Mouse (Mus musculus) left cerebral cortex, postnatal 4 days (tissue): Measurements from ENCODE around the gene Shroom3. TPM values are rescaled to one million over a fixed set of nuclear protein-coding genes. Genes with fewer than 3 reads are reported as not detected.
A peak's percentile ranks its signal among the peaks of the same experiment; 100 is the strongest.

ENCODE experiments used
- DNase-seq: peaks from one replicate; pipeline ENCODE4 v3.0.0-alpha.2; 2022
- intact Hi-C: fragments of 180-260 bp; cut with DNase I; formaldehyde crosslinking; loops from one replicate; pipeline ENCODE4 v1.15.1; 2025
- total RNA-seq, 2 experiments: library from RNA; stranded (reverse); gene quantifications; 2 replicates each; pipeline ENCODE4 v1.2.3; 2021

Shroom3 gene
- total RNA-seq, 2 experiments from 2014 or later, result 3.2 to 4.9 TPM

- no peak for DNase-seq
- intact Hi-C loops, result no loop called here
These were observed 159.2 kb downstream of the Shroom3 start for GRCm38 (mm10) chr5:92842417-92842816.

- intact Hi-C loops, result no loop called here
These were observed 159.6 kb downstream of the Shroom3 start for GRCm38 (mm10) chr5:92842881-92843280.

GRCm38 (mm10) chr5:92843850-92844785, 160.9 kb downstream of the Shroom3 start:
- intact Hi-C loops, result no loop called here
- peak; percentile 15 for DNase-seq

More at GRCm38 (mm10) chr5:92842881-92843280, 159.6 kb downstream of the Shroom3 start:
- DNase-seq, result no peak

- no peak for DNase-seq
- intact Hi-C loops, result no loop called here
These were observed 166.5 kb downstream of the Shroom3 start for GRCm38 (mm10) chr5:92849743-92850142.

- no peak for DNase-seq
- intact Hi-C loops, result no loop called here
These were observed 167.7 kb downstream of the Shroom3 start for GRCm38 (mm10) chr5:92850925-92851324.

- intact Hi-C loops, result no loop called here
- DNase-seq, result no peak
These were observed 171.7 kb downstream of the Shroom3 start for GRCm38 (mm10) chr5:92854983-92855382.

- DNase-seq, result peak; percentile 42
- intact Hi-C loops, result no loop called here
These were observed 173.1 kb downstream of the Shroom3 start for GRCm38 (mm10) chr5:92856346-92856745.

GRCm38 (mm10) chr5:92857177-92857576, 173.9 kb downstream of the Shroom3 start:
- peak; percentile 75 for DNase-seq
- intact Hi-C loops, result no loop called here

- intact Hi-C loops, result no loop called here
- no peak for DNase-seq
These were observed 174.9 kb downstream of the Shroom3 start for GRCm38 (mm10) chr5:92858104-92858503.

GRCm38 (mm10) chr5:92858576-92858975, 175.3 kb downstream of the Shroom3 start:
- intact Hi-C loops, result no loop called here
- no peak for DNase-seq

GRCm38 (mm10) chr5:92861416-92862112, 178.3 kb downstream of the Shroom3 start:
- DNase-seq, result no peak
- intact Hi-C loops, result no loop called here

- DNase-seq, result no peak
- intact Hi-C loops, result no loop called here
These were observed 181.9 kb downstream of the Shroom3 start for GRCm38 (mm10) chr5:92865090-92865489.

GRCm38 (mm10) chr5:92866546-92866945, 183.3 kb downstream of the Shroom3 start:
- no peak for DNase-seq
- intact Hi-C loops, result no loop called here

GRCm38 (mm10) chr5:92867253-92867652, 184.0 kb downstream of the Shroom3 start:
- intact Hi-C loops, result no loop called here
- no peak for DNase-seq

GRCm38 (mm10) chr5:92868231-92868630, 185.0 kb downstream of the Shroom3 start:
- intact Hi-C loops, result no loop called here
- no peak for DNase-seq

GRCm38 (mm10) chr5:92871048-92871447, 187.8 kb downstream of the Shroom3 start:
- intact Hi-C loops, result no loop called here
- DNase-seq, result no peak

- peak; percentile 17 for DNase-seq
- intact Hi-C loops, result no loop called here
These were observed 188.9 kb downstream of the Shroom3 start for GRCm38 (mm10) chr5:92872182-92872581.

GRCm38 (mm10) chr5:92872991-92873390, 189.8 kb downstream of the Shroom3 start:
- no peak for DNase-seq
- intact Hi-C loops, result no loop called here

- intact Hi-C loops, result no loop called here
- no peak for DNase-seq
These were observed 190.3 kb downstream of the Shroom3 start for GRCm38 (mm10) chr5:92873518-92873917.

- intact Hi-C loops, result no loop called here
- no peak for DNase-seq
These were observed 192.6 kb downstream of the Shroom3 start for GRCm38 (mm10) chr5:92875836-92876235.

- DNase-seq, result no peak
- intact Hi-C loops, result no loop called here
These were observed 193.9 kb downstream of the Shroom3 start for GRCm38 (mm10) chr5:92877104-92877503.

- intact Hi-C loops, result no loop called here
These were observed 197.2 kb downstream of the Shroom3 start for GRCm38 (mm10) chr5:92880393-92880792.

More at GRCm38 (mm10) chr5:92880393-92880792, 197.2 kb downstream of the Shroom3 start:
- no peak for DNase-seq
